Mouse (Mus musculus): Measurements from ENCODE around the gene Pla2g4c.

Pla2g4c gene

GRCm38 (mm10) chr7:13355943-13356342 is 31.5 kb downstream of the Pla2g4c start:
- no peak for DNase-seq (ENCODE audit: inconsistent ontology term)

- DNase-seq (ENCODE audit: inconsistent ontology term) = no peak
Observed at GRCm38 (mm10) chr7:13380588-13380987, 56.1 kb downstream of the Pla2g4c start.

DNA sequence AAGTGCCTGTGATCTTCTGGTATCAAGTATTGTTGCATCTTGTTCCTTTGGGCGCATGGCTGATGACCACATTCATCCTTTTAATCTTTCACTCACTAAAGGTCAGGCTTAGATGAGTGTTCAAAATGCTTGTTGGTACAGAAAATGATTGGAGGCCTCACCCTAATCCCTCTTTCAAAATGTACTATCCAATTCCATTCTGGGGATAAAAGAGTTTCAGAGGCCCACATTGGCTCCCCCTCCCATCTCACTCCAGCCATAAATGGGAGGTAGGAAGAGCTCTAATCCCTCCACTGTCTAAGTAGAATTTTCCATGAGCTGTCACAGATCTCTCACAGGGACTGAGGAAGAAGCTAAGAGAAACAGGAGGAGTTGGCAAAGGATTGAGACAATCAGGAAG is 73.4 kb downstream of the Pla2g4c start, which contains the start of gene Cabp5:
Cabp5 (plus strand) TSS at position 301 of the 400 bp plus-strand sequence.
- DNase-seq (ENCODE audit: inconsistent ontology term) = no peak

Measured in Muller cell, postnatal 12 days (primary cell).